Mouse (Mus musculus): ENCODE data around the gene Olfr901.
"Not testable (repeated sequence)": the region's sequence is repeated elsewhere in the genome, so short reads cannot be mapped to it uniquely, and the experiment has no call there.

Olfr901 gene

DNA sequence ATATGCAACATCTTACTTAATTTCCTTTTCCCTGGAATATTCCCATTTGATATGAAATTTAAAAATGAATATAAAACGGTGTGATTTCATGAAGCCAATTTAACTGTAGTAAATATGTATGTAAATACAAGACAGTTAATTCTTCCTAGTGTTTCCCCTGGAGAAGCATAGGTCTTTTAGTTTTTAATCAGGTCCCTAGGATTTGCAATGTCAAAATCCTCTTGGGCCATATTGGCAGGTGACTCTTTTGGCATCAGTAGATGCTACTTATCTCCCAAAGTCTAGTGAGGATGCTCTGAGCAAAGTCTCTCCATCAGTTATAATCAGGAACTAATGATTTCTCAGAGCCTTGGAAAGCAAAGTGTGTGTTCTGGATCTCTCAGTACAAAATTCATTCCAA, at the start of gene Olfr901:
Gene Olfr901, plus strand, starts transcription at position 301 of the 400 bp plus-strand sequence.
- DNase-seq = no peak

DNA sequence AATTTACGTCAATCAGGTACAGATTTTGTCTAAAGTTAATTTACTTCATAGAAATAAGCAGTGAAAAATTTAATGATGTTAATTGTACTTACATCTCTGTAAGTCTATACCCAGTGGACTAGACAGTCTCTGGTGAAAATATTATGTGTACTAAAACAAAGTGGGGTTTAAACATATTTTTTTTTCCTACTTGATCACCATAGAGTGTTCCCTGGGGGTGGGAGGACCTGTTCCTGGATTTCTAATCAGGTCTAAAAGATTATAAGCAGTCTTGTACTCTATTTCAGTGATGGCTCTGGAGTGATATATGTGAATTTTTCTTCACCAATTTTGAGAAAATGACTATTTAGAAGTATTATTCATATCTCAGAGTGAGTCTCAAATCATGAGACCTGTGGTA, 27.9 kb upstream of the Olfr901 start, which contains the start of gene Olfr147:
Gene Olfr147, plus strand, starts transcription at position 301 of the 400 bp plus-strand sequence.
- DNase-seq = no peak

GRCm38 (mm10) chr9:38407502-38407901, 21.8 kb upstream of the Olfr901 start:
- not testable (repeated sequence) for DNase-seq

GRCm38 (mm10) chr9:38413502-38413901, 15.8 kb upstream of the Olfr901 start:
- not testable (repeated sequence) for DNase-seq

- DNase-seq = no peak
Measured at GRCm38 (mm10) chr9:38423801-38424200, 5.5 kb upstream of the Olfr901 start.

GRCm38 (mm10) chr9:38427026-38427425, 2.2 kb upstream of the Olfr901 start:
- no peak for DNase-seq

GRCm38 (mm10) chr9:38447352-38447751, 18.1 kb downstream of the Olfr901 start, which contains the start of gene Olfr902:
Gene Olfr902, plus strand, starts transcription at chr9:38447652.
- DNase-seq = no peak

DNA sequence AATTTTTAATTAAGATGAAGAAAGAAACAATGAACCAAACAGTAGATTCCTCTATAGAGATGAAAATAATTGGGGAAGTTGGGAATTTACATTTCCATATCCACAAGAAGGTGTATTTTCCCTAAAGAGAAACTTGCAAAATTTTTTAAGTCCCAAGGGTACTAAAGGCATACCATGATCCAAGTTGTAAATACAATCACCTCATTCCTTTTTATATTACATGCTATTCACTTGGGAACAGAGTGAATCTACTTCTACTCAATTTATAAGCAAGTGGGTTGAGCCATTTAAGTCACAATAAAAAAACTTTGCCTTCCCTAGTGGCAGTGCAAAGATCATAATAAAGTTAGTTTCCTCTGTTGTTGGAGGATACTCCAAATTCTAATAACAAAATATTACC, 33.6 kb downstream of the Olfr901 start, which contains the start of gene Olfr904:
Gene Olfr904, plus strand, starts transcription at position 301 of the 400 bp plus-strand sequence.
- no peak for DNase-seq

DNA sequence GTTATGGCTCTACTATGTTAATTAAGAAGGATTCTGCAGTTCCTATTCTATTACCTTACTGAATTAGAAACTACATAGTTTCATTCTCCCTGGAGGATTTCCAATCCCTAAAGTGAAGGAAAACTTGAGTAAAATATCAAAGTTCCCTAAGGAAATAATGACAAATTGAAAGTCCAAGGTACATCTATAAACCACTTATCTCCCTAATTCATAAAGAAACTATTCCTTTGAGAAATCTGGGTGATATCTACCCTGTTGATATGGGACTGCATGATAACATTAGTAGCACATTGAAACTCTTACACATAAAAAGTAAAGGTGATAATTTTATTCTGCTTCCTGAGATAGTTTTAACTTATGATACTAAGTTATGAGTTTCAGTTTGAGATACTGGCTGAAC, 41.6 kb downstream of the Olfr901 start, which contains the start of gene Olfr905:
Gene Olfr905, plus strand, starts transcription at position 301 of the 400 bp plus-strand sequence.
- no peak for DNase-seq
